Mouse (Mus musculus) urinary bladder, postnatal 25 days (tissue): ENCODE measurements around the gene Top2a.

Experiments used
- DNase-seq: peaks from one replicate; pipeline ENCODE4 v3.0.0; 2022; ENCODE audit warnings: low spot score

The Top2a gene

DNA sequence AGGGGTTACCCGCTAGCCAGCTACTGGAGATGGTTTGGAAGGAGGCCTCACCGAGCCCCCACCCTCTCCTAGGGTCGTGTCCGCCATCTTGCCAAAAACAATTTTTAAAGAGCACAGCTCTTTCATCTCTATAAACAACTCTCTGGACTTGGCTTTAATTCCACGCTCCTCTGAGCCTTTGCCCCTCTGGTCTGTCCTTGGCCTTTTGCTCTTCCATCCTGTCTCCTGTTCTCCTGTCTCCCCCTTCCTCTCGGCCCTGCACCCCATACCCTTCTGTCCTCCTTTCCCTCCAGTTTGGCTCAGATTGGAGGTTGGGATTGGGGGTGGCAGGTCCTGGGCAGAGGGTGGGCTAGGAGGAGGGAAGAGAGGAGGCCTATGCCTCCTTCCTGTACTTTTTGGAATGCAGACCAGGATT lies 59.8 kb downstream of the Top2a start:
- DNase-seq = no peak

DNA sequence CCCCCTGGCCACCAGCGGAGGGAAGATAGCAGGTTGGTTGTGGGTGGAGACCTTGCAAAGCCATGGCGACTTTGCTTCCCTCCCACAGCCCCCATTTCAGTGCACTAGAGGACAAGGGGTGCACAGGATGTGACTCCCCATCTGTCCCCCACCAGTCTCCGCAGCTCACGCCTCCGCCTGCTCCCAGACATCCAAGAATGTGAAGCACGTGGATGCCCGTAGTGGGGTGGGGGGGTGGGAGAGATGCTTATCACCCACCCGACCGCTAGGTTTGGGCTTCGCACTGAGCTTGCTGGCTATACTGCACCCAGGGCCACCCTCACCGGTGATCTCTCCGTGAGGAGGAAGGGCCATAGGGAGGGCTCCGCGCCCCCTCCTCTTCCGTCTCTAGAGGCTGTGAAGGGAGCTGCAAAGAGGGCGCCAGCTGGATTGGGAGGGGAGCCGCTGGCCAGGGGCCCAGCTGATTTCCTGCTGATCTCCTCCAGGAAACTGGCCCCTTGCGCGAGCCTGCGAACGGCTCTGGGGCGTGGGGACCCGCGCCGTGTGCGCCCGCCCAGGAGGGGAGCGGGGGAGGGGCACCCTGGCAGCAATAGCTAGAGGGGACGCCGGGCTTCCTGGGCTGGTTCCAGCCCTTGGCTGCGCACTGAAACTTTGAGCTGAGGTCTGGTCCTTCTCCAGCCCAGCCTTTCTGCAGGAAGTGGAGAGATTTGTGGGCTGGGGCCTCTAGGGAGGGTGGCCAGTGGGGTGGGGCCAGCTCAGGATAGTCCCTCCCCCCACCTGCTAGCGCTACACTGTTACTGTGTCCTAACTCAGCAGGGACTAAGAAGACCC lies 60.6 kb downstream of the Top2a start:
- DNase-seq = peak; percentile 68

DNA sequence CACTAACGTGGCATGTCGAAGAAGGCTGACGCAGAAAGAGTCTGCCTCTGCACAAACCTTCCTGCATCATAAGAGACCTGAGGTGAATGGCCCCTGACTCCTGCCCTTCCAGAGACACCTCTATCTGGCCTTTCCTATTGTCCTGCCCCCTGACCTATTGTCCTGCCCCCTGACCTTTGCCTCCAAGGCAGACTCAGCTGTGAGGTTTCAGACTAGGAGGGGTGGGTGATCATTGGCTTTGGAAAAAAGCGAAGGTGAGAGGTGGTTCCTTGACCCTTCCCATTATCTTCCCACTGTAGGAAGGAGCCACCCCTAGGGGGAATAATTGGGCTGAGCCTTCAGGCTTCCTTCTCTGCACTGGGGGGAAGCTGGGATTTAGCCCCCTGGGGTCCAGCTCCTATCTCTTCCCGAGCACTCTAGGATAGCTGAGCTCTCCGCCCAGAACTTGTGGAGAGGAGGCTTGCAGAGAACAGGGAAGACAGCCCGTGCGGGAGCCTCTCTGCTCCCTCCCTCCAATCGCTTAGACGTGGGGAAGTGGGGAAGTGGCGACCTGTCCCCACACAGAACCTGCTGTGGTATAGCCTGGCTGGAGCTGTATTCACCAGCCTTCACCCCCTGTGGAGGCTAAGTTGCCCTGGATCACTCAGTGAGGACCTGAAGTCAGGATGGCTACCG lies 61.4 kb downstream of the Top2a start:
- DNase-seq = no peak

DNA sequence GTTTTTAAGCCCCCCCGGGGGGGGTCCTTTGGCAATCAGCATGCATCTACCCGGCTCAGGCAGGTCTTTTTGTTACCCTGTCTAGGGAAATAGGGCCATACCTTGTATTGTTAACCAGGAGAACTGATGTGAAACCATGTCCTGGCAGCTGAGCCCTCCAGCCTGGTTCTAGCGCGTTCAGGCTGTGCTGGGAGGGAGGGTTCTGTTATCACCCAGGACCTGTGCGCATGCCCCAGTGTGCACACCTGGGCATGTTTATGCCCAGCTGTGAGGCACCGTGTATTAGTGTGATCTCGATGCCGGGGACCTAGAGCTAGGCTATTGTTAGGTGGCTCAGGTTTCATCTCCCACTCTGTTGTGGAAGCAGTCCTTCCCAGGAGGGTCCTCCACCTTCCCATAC lies 62.2 kb downstream of the Top2a start:
- no peak for DNase-seq

DNA sequence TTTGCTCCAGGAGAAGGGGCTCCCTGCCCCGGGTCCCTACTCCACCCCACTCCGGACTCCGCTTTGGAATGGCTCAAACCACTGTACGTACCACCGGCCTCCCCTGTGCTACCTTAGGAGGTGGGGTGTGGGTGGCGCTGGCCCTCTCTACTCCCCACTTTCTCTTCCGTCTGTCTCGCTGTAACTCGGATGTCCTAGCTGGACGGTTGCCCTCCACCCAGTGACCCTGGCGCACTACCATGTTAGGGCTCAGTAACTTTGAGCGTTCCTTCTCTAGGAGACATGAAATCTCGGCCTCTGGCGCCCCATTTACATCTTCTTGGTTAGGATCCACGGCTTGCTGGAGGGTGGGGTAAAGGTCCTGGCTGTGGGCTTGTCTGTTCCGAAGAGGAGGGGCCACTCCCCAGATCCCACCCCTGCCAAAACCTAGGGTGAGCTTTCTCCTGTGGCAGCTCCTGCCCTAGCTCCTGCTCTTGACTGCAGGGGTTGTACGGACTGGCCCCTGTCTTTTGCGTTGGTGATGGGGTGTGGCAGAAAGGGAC lies 62.9 kb downstream of the Top2a start:
- no peak for DNase-seq

DNA sequence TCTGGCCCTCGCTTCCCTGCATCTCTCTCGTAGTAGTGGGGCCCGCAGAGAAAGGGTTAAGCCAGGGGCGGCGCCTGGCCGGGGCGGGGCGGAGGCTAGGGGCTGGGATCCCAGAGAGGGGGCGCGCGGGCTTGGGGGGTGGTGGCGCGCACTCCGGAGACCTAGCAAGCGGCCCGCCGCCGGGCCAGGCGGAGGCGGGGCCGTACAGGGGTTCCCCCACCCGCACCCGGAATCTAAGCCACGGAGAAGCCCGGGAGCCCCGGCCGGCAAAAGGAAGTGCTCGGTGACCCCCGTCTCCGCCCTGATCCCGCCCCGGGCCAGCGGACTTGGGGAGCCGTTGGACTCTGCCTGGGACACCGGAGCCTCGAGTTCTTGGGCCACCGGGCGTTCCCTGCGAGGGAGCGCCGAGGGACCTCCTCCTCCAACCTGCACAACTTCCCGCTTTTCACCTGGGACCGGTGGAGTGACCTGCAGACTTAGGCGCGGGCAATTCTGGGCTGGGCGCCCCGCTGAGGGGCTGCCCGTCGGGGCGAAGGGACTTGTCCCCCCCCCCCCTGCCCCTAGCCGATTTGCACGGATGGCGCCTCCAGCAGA lies 63.6 kb downstream of the Top2a start:
- DNase-seq = peak; percentile 79

DNA sequence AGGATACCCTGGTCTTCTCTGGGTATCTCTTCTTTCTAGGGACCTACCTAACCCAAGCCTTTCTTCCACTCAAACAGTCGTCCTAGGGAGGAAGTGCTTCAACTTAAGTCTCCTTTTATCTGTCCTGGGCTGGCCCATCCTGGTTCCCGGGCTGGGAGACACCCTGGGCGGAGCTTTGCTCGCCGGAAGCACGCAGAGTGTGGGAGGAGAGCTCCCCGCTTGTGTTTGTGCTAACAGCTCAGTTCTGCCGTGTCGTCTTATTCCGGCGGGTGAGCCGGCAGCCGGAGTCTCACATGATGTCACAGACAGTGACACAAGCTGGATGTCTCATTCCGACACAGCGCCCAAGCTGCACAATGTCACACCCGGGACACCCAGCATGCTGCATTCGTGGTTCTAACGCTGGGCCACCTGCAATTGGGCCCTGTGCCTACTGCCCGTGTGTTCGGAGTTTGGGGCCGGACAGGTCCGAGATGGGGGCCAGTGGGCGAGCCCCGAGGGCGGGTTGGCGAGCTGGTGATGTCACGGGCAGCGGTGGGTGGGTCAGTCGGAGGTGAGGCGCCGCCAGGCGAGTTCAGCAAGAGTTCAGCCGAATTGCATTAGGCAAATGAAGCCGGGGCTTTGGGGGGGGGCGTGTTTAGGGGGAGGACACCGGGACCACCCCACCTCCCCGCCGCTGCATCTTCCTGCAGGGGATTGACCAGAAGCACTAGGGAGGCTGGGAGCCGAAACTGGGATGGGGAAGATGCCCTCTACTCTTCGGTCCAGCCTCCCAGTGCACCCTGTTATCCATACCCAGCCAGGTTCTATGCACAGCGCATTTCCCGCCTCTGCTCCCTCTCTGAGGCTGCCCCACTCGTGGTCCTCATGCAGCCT lies 64.3 kb downstream of the Top2a start:
- peak; percentile 75 for DNase-seq

DNA sequence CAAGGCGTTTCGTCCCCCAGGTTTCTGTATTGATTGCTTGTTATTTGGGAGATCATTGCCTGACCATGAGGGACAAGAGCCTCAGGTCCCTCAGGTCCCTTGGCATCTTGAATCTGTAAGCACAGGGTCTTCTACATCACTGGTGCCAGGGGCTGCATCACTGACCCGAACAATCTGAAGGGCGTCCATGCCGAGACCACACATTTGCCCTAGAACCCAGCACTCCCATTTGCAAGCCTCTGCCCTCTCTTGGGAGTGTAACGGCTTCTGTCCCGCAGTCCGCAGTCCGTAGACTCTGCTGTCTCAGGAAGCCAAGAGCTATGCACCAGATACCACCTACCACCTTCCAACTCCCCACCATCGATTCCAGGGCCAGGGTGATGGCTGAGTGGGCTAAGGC lies 67.6 kb downstream of the Top2a start:
- no peak for DNase-seq

DNA sequence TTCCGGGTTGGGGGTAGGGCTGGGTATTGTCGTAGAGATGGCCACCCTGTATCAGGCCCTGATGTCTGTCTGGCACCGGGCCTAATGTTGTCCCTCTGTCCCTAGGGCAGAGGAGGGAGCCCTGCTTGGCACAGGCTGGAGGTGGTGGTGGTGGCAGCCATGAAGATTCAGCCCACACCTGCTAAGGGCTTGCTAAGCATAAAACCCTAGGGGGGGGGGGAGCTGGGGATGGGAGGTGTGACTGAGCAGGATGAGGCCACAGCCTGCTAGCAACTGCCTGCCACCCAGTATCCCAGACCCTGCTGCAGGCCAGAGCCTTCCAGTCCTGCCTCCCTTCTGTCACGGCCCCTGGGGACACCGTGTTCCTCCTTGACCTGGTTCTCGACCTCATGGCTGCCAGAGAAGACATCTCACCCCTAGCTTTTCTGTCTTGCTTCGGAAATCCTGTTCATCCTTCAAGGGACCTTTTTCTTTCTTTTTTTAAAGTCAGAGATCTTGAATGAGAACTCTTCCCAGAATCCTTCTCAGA lies 68.2 kb downstream of the Top2a start:
- no peak for DNase-seq

DNA sequence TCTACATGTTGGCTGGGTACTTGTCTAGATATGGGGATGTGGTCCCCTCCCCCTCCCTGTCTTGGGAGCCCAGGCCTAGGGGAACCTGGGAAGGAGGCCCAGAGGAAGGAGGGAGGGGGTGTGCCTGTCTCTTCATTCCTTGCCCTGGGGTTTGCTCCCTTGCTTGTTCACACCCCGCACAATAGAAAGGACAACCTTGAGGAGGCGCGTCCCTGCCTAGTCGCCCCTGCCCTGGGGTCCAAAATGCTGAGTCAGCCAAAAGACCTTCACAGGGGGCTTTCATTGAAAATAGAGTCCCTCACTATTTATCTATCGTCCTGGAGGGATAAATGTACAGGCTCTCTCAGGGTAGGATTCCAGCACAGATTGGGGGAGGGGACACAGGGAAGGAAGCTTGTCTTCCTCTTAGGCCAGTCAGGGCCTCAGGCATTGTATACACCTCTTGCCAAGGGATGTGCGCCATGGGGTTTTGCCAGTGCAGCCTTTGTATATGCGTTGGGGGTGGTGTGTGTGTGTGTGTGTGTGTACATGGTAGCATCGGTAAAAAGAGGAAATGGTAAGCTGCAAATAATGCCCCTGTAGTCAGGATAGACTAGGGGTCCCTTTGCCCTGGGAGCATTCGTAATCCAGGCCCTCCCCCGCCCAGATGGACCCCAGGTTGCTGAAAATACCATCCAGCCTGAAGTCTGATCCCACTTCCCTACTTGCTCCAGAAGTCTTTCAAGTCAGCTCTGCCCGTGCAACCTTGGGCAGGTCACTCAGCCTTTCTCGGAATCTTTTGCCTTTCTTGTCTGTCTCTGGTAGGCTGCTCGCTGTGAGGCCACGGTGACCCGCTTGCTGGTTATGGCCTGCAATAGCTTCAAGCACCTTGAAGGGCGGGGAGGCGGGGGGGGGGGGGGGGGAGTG lies 68.9 kb downstream of the Top2a start:
- no peak for DNase-seq

DNA sequence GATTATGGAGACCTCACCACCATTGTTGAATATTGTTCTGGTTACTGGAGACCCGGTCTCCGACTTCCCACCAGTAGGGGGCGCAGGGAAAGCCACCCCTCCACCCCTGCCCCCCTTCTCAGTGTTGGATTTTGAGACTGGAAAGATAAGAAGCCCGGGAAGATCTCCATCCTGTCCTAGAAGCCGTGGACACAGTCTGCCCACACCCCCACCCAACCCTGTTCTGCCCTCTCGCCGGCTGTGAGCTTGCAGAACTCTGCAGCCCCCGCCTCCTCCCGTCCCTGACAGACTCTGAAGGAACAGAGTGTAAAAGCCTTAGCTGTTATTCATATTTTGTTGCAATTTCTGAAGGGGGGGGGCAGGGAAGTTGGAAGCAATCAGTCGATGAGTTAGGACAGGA lies 69.6 kb downstream of the Top2a start:
- DNase-seq = peak; percentile 75

DNA sequence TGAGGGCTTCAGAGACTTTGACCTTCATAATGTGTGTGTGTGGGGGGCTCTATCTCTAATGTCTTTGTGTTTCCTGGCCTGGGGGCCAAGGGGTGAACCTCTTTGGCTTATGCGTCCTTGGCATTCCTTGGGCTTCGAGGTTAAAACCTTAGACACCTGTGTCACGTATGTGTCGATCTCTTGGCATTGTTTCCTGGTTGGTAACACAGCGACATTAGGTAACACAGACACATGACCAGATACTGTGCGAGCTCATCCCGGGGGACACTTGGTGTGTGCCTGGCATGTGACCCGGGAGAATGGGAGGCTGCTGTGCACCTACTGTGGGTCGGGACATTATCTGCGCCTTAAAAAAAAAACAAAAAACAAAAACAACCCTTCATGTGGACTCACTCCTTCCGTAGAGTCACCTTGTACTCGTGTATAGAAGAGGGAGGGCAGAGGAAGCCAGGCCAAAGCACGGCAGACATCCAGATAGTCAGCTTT lies 70.1 kb downstream of the Top2a start:
- no peak for DNase-seq

DNA sequence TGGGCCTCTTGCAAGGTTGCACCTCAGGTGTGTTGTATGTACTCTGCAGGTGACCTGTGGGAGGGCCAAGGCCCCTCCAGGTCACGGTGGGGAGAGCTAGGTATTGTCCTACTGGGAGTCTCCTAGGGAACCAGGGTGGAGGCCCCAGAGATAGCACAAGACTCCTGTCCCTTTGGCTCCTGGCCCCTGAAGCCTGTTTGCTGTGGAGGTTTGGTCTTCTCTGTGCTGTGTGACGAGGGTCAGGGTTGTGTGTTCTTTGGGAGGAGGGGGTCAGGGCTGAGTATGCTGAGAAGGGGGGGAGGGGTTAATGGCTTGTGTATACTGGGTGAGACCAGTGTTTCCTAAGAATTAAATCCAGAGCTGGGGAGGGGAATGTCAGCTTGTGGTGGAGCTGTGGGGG lies 70.6 kb downstream of the Top2a start:
- DNase-seq = no peak

DNA sequence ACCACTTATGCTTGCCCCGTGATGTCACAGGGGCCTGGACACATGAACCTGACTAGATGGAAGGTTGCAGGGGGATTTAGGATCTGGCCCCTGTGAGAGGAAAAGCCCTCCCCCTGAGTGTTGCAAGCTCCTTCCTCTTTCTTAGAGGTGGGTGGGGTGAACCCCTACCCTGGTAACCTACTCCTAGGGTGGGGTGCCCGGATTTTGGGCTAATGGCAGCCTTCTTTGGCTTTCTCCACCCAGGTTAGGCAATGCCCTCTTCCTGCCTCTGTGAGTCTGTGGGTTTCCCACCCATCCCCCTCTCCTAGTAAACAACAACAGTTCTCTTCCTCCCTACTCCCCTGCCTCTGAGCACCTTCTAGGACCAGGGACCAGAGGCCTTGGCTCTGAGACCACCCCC lies 71.3 kb downstream of the Top2a start:
- no peak for DNase-seq

DNA sequence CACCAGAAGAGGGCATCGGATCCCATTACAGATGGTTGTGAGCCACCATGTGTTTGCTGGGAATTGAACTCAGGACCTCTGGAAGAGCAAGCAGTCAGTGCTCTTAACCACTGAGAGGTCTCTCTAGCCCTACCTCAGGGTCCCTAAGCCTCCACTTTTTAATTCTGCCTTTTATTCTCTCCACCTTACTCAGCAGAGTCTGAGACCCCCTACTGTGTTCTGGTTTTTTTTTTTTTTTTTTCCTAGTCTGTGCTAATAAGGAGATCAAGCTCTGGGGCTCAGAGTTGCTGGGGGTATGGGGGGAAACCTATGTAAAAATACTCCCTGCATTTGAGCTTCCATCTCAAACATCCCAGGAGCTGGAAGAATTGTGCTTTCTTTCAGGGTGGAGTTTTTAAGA lies 71.9 kb downstream of the Top2a start:
- DNase-seq = no peak

DNA sequence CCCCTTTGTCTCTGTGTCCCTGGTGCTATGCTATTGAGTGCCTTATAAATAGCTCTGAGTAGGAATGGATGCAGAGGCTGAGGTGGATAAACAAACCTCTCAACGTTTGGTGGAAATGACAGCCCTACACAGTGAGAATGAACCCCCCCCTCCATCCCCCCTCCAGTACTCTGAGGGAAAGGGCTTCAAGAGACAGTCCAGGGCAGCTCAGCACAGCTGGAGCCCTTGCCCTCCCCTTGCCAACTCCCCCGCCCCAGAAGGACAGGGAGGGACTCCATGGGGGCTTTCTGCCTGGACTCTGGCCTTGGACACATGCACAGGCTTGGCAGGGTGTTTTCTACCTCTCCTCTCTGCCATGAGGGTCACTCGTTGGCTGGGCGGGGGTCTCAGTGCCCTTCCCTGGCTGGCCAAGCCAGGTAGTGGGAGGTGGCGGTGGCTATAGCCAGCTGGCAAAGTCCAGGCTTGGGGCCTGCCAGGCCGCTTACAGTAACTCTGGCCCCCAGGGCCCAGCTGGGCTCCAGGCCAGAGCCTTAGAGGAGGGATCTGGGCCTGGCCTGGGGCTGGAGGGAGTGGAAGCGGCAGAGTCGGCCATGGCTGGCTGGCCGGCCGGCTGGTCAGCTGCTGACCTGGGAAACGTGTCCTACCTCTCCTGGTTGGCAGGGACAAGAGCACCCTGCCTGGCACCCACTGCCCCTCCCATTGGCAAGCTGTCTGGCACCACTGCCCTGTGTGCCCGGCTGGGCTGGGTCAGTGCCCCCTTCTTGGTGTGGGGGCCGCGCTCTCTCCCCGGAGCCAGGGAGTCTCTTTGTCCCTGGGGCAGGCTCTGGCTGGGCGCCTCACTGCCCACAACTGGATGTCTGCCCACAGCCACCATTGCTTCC lies 72.7 kb downstream of the Top2a start:
- DNase-seq = no peak

DNA sequence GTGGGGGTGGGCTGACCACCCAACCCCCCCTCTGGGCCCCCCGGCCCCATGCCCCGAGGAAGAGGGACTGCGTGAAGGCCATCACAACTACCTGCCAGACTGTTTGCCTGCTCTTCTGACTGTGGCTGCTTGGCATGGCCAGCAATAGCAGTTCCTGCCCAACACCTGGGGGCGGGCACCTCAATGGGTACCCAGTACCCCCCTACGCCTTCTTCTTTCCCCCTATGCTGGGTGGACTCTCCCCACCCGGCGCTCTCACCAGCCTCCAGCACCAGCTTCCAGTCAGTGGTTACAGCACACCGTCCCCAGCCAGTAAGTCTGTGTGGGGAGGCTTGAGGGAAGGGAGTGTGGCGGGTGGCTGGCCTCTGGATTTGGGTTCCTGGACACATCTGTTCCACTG lies 73.5 kb downstream of the Top2a start:
- no peak for DNase-seq

DNA sequence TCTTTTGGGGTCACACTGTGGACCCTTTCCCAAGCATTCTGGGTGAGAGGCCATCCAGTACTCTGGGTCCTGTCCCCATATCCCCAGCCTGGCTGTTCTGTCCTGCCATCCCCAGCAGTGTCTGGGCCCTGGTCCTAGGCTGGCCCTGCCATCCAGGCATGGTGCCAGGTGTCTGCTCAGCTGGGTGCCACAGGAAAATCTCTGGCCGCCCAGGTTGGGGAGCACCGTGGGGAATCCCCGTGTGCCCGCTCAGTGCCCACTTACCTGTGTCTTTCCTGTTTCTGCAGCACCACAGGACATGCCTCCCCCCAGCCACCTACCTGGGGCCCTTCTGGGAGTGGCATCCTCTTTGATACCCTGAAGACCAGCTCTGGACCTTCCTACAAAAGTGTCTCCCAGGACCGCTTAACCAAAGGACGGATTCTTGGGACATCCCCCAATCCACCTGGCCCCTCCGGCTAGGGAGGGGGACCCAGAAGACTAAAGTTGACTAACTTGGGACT lies 74.0 kb downstream of the Top2a start:
- no peak for DNase-seq

DNA sequence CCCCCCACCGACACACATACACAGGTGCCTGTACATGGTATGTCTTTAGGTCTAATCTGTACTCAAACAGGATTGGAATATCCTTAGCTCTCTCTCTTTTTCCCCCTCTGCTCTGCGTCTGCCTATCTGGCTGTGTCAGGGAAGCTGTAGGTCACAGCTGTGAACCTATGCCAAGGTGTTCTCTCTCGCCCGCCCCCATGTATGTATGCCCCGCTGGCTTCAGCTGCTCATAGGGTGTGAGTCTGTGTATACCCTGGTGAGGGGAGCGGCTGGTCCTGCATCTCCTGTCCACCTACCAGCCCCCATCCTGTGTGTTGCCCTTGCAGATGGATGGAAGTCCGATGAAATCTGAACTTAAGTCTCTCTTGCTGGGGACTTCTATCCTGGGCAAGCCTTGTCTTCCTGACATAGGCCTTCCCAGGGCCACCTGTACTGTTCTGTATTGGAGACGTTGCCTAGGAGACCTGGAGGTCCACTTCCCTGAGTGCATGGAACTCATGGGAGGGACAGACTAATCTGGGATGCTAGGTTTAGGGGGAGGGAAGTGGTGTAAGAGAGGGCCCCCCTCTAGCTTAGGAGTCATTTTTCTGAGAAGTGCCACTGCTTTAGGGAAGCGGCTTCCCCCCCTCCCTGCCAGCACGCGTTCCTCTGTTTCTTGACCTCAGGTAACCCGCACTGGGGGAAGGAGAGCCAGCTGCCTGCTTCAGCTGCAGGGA lies 74.6 kb downstream of the Top2a start:
- no peak for DNase-seq
